Mouse (Mus musculus): ENCODE data around the gene Fdxr. TPM values are rescaled to one million over a fixed set of nuclear protein-coding genes. Genes with fewer than 3 reads are reported as not detected.

Fdxr gene
- polyA plus RNA-seq, 1 experiment from 2014 or later, result 10.0 TPM

- ATAC-seq (replicated peaks; ENCODE audit: insufficient number of reproducible peaks, low FRiP score, low TSS enrichment), result no peak
- H3K27ac ChIP-seq (ENCODE audit: low read depth, low read length), result no peak overlapping the region
- no peak overlapping the region for H3K4me3 ChIP-seq (ENCODE audit: low read depth, low read length)
- no peak overlapping the region for H3K9ac ChIP-seq (ENCODE audit: low read depth, low read length)
- H3K4me2 ChIP-seq, result no peak overlapping the region
- peaks cover 19% of the 10 kb centered on the region for H3K27me3 ChIP-seq (ENCODE audit: control insufficient read depth, insufficient read depth, low read length)
- no peaks in the 10 kb centered on the region for H3K9me3 ChIP-seq (replicated peaks; ENCODE audit: control insufficient read depth, low read length)
- H3K36me3 ChIP-seq (ENCODE audit: control insufficient read depth, insufficient read depth, low read length), result no peaks in the 10 kb centered on the region
- H3K4me1 ChIP-seq (ENCODE audit: control insufficient read depth, insufficient read depth, low read length), result peaks cover 4% of the 10 kb centered on the region; the same call in 1 of the 2 replicates
- WGBS (ENCODE audit: insufficient replicate concordance), result 55% methylated on average over 14 of the region's 14 CpGs
Measured at GRCm38 (mm10) chr11:115292631-115293375, 16.0 kb upstream of the Fdxr start.

GRCm38 (mm10) chr11:115291503-115291902, 14.7 kb upstream of the Fdxr start:
- H3K4me1 ChIP-seq (ENCODE audit: control insufficient read depth, insufficient read depth, low read length), result no peaks in the 10 kb centered on the region; the same call in 1 of the 2 replicates
- no peak overlapping the region for H3K4me3 ChIP-seq (ENCODE audit: low read depth, low read length)
- no peaks in the 10 kb centered on the region for H3K9me3 ChIP-seq (replicated peaks; ENCODE audit: control insufficient read depth, low read length)
- no peaks in the 10 kb centered on the region for H3K36me3 ChIP-seq (ENCODE audit: control insufficient read depth, insufficient read depth, low read length)
- no peak overlapping the region for H3K4me2 ChIP-seq
- 77% methylated on average over 10 of the region's 10 CpGs for WGBS (ENCODE audit: insufficient replicate concordance)
- no peak overlapping the region; the same call in 1 of the 2 replicates for H3K27ac ChIP-seq (ENCODE audit: low read depth, low read length)
- no peak for ATAC-seq (replicated peaks; ENCODE audit: insufficient number of reproducible peaks, low FRiP score, low TSS enrichment)
- peaks cover 8% of the 10 kb centered on the region; the same call in 1 of the 2 replicates for H3K27me3 ChIP-seq (ENCODE audit: control insufficient read depth, insufficient read depth, low read length)
- no peak overlapping the region for H3K9ac ChIP-seq (ENCODE audit: low read depth, low read length)

GRCm38 (mm10) chr11:115290919-115291318, 14.1 kb upstream of the Fdxr start:
- H3K36me3 ChIP-seq (ENCODE audit: control insufficient read depth, insufficient read depth, low read length), result no peaks in the 10 kb centered on the region
- no peak overlapping the region for H3K9ac ChIP-seq (ENCODE audit: low read depth, low read length)
- no peak overlapping the region for H3K4me3 ChIP-seq (ENCODE audit: low read depth, low read length)
- no peaks in the 10 kb centered on the region; the same call in 1 of the 2 replicates for H3K4me1 ChIP-seq (ENCODE audit: control insufficient read depth, insufficient read depth, low read length)
- H3K4me2 ChIP-seq, result no peak overlapping the region
- H3K9me3 ChIP-seq (replicated peaks; ENCODE audit: control insufficient read depth, low read length), result no peaks in the 10 kb centered on the region
- H3K27ac ChIP-seq (ENCODE audit: low read depth, low read length), result no peak overlapping the region
- 74% methylated on average over 6 of the region's 6 CpGs for WGBS (ENCODE audit: insufficient replicate concordance)
- peaks cover 4% of the 10 kb centered on the region; the same call in 1 of the 2 replicates for H3K27me3 ChIP-seq (ENCODE audit: control insufficient read depth, insufficient read depth, low read length)
- no peak for ATAC-seq (replicated peaks; ENCODE audit: insufficient number of reproducible peaks, low FRiP score, low TSS enrichment)

- 85% methylated on average over 1 of the region's 1 CpGs for WGBS (ENCODE audit: insufficient replicate concordance)
- no peaks in the 10 kb centered on the region; the same call in 1 of the 2 replicates for H3K4me1 ChIP-seq (ENCODE audit: control insufficient read depth, insufficient read depth, low read length)
- H3K4me3 ChIP-seq (ENCODE audit: low read depth, low read length), result no peak overlapping the region
- H3K27ac ChIP-seq (ENCODE audit: low read depth, low read length), result no peak overlapping the region
- H3K36me3 ChIP-seq (ENCODE audit: control insufficient read depth, insufficient read depth, low read length), result no peaks in the 10 kb centered on the region
- H3K27me3 ChIP-seq (ENCODE audit: control insufficient read depth, insufficient read depth, low read length), result no peaks in the 10 kb centered on the region
- H3K4me2 ChIP-seq, result no peak overlapping the region
- H3K9ac ChIP-seq (ENCODE audit: low read depth, low read length), result no peak overlapping the region
- H3K9me3 ChIP-seq (replicated peaks; ENCODE audit: control insufficient read depth, low read length), result no peaks in the 10 kb centered on the region
- ATAC-seq (replicated peaks; ENCODE audit: insufficient number of reproducible peaks, low FRiP score, low TSS enrichment), result no peak
Measured at GRCm38 (mm10) chr11:115290314-115290713, 13.5 kb upstream of the Fdxr start.

GRCm38 (mm10) chr11:115289885-115290284, 13.0 kb upstream of the Fdxr start:
- no peak overlapping the region for H3K4me3 ChIP-seq (ENCODE audit: low read depth, low read length)
- H3K36me3 ChIP-seq (ENCODE audit: control insufficient read depth, insufficient read depth, low read length), result no peaks in the 10 kb centered on the region
- ATAC-seq (replicated peaks; ENCODE audit: insufficient number of reproducible peaks, low FRiP score, low TSS enrichment), result no peak
- H3K9ac ChIP-seq (ENCODE audit: low read depth, low read length), result no peak overlapping the region
- no peaks in the 10 kb centered on the region for H3K9me3 ChIP-seq (replicated peaks; ENCODE audit: control insufficient read depth, low read length)
- no peak overlapping the region for H3K27ac ChIP-seq (ENCODE audit: low read depth, low read length)
- H3K4me1 ChIP-seq (ENCODE audit: control insufficient read depth, insufficient read depth, low read length), result no peaks in the 10 kb centered on the region; the same call in 1 of the 2 replicates
- WGBS (ENCODE audit: insufficient replicate concordance), result 63% methylated on average over 8 of the region's 8 CpGs
- no peak overlapping the region for H3K4me2 ChIP-seq
- no peaks in the 10 kb centered on the region for H3K27me3 ChIP-seq (ENCODE audit: control insufficient read depth, insufficient read depth, low read length)

GRCm38 (mm10) chr11:115288305-115288704, 11.5 kb upstream of the Fdxr start:
- Histone ChIP-seq H3K4me2 (no peak overlapping the region), H3K27me3 (ENCODE audit: control insufficient read depth, insufficient read depth, low read length) (no peaks in the 10 kb centered on the region), H3K36me3 (ENCODE audit: control insufficient read depth, insufficient read depth, low read length) (no peaks in the 10 kb centered on the region), H3K4me1 (ENCODE audit: control insufficient read depth, insufficient read depth, low read length) (no peaks in the 10 kb centered on the region; the same call in 1 of the 2 replicates), H3K27ac (ENCODE audit: low read depth, low read length) (no peak overlapping the region), H3K9ac (ENCODE audit: low read depth, low read length) (no peak overlapping the region), H3K9me3 (replicated peaks; ENCODE audit: control insufficient read depth, low read length) (no peaks in the 10 kb centered on the region), H3K4me3 (ENCODE audit: low read depth, low read length) (no peak overlapping the region)
- no peak for ATAC-seq (replicated peaks; ENCODE audit: insufficient number of reproducible peaks, low FRiP score, low TSS enrichment)
- WGBS (ENCODE audit: insufficient replicate concordance), result 82% methylated on average over 2 of the region's 2 CpGs

- Histone ChIP-seq H3K4me2 (no peak overlapping the region), H3K27me3 (ENCODE audit: control insufficient read depth, insufficient read depth, low read length) (no peaks in the 10 kb centered on the region), H3K9me3 (replicated peaks; ENCODE audit: control insufficient read depth, low read length) (no peaks in the 10 kb centered on the region), H3K27ac (ENCODE audit: low read depth, low read length) (no peak overlapping the region), H3K4me1 (ENCODE audit: control insufficient read depth, insufficient read depth, low read length) (no peaks in the 10 kb centered on the region; the same call in 1 of the 2 replicates), H3K9ac (ENCODE audit: low read depth, low read length) (no peak overlapping the region), H3K4me3 (ENCODE audit: low read depth, low read length) (no peak overlapping the region), H3K36me3 (ENCODE audit: control insufficient read depth, insufficient read depth, low read length) (no peaks in the 10 kb centered on the region)
- WGBS (ENCODE audit: insufficient replicate concordance), result 74% methylated on average over 5 of the region's 5 CpGs
- ATAC-seq (replicated peaks; ENCODE audit: insufficient number of reproducible peaks, low FRiP score, low TSS enrichment), result no peak
Measured at GRCm38 (mm10) chr11:115287386-115287785, 10.5 kb upstream of the Fdxr start.

GRCm38 (mm10) chr11:115286201-115286993, 9.5 kb upstream of the Fdxr start:
- Histone ChIP-seq H3K36me3 (ENCODE audit: control insufficient read depth, insufficient read depth, low read length) (no peaks in the 10 kb centered on the region), H3K27me3 (ENCODE audit: control insufficient read depth, insufficient read depth, low read length) (no peaks in the 10 kb centered on the region), H3K9me3 (replicated peaks; ENCODE audit: control insufficient read depth, low read length) (no peaks in the 10 kb centered on the region), H3K4me1 (ENCODE audit: control insufficient read depth, insufficient read depth, low read length) (no peaks in the 10 kb centered on the region; the same call in 1 of the 2 replicates), H3K4me2 (no peak overlapping the region), H3K27ac (ENCODE audit: low read depth, low read length) (no peak overlapping the region), H3K9ac (ENCODE audit: low read depth, low read length) (no peak overlapping the region), H3K4me3 (ENCODE audit: low read depth, low read length) (no peak overlapping the region)
- no peak for ATAC-seq (replicated peaks; ENCODE audit: insufficient number of reproducible peaks, low FRiP score, low TSS enrichment)
- 70% methylated on average over 19 of the region's 19 CpGs for WGBS (ENCODE audit: insufficient replicate concordance)

Data from heart, embryonic 11.5 days (tissue).